Mouse (Mus musculus): Measurements from ENCODE around the gene Gm49320.
A peak's percentile ranks its signal among the peaks of the same experiment; 100 is the strongest.

The Gm49320 gene

GRCm38 (mm10) chr8:4259125-4259804 lies 20.6 kb downstream of the Gm49320 start, which contains the start of gene Ctxn1:
TSS of gene Ctxn1 (minus strand) at chr8:4259274.
- peak; percentile 62 for DNase-seq

GRCm38 (mm10) chr8:4259805-4260170 lies 21.1 kb downstream of the Gm49320 start:
- DNase-seq: no peak

GRCm38 (mm10) chr8:4263105-4263791 lies 24.6 kb downstream of the Gm49320 start:
- no peak for DNase-seq

GRCm38 (mm10) chr8:4265160-4265914 lies 26.7 kb downstream of the Gm49320 start:
- no peak for DNase-seq

- no peak for DNase-seq
These were observed 29.0 kb downstream of the Gm49320 start for GRCm38 (mm10) chr8:4267627-4268026.

- DNase-seq: no peak
These were observed 30.9 kb downstream of the Gm49320 start for GRCm38 (mm10) chr8:4269609-4270008.

- peak; percentile 94 for DNase-seq
These were observed 36.8 kb downstream of the Gm49320 start, which contains the start of gene Timm44 for GRCm38 (mm10) chr8:4275275-4276110. TSS of gene Timm44 (minus strand) at chr8:4275913.

- no peak for DNase-seq
These were observed 37.4 kb downstream of the Gm49320 start for GRCm38 (mm10) chr8:4276111-4276465.

- no peak for DNase-seq
These were observed 54.1 kb downstream of the Gm49320 start for GRCm38 (mm10) chr8:4292738-4293137.

- DNase-seq: no peak
These were observed 59.2 kb downstream of the Gm49320 start for GRCm38 (mm10) chr8:4297822-4298221.

All from cerebellum, adult 8-10 months (tissue).